Mouse (Mus musculus): ENCODE measurements at regions not wholly inside any gene's neighbourhood (a gene's known extent, or its start where the extent isn't known, plus 50 kb on each side); places are given as distances from the start of the nearest gene placed in this dataset.

- H3K4me2 ChIP-seq (ENCODE audit: insufficient read depth, low read depth, poor library complexity, severe bottlenecking): no peak overlapping the region
- H3K79me2 ChIP-seq (replicated peaks; ENCODE audit: control insufficient read depth, extremely low read depth, insufficient read depth, poor library complexity, severe bottlenecking): no peaks in the 10 kb centered on the region
- DNase-seq (ENCODE audit: extremely low read depth): no peak
- dilution Hi-C loops (cut with MboI; ENCODE audit: extremely low pct_ligation_motif_present, extremely low pct_unique_long_range_greater_than_20kb, low sequenced_read_pairs): no loop called here
- no peak overlapping the region for H3K9ac ChIP-seq (ENCODE audit: insufficient read depth, low read depth)
- no peaks in the 10 kb centered on the region for H3K27me3 ChIP-seq (replicated peaks)
- peaks cover 5% of the 10 kb centered on the region for H3K9me3 ChIP-seq (replicated peaks; ENCODE audit: low read length)
- H3K27ac ChIP-seq (ENCODE audit: insufficient read depth, low read depth): no peak overlapping the region
- in situ Hi-C loops (cut with MboI; ENCODE audit: low pct_ligation_motif_present, low pct_unique_long_range_greater_than_20kb, low sequenced_read_pairs): no loop called here
- no peak overlapping the region for H3K4me3 ChIP-seq (replicated peaks in 1 of 3; ENCODE audit: low read depth in 2 of 3, low read length in 2 of 3, poor library complexity in 1 of 3)
- H3K4me1 ChIP-seq (ENCODE audit: control insufficient read depth in 1 of 2, insufficient read depth in 2 of 2): peaks cover 2% of the 10 kb centered on the region in 2 experiments; a peak in 1 of 4 replicates
- TF ChIP-seq ZMIZ1 (IDR thresholded peaks at IDR 0.05; ENCODE audit: low read depth, low read length) (no peak), SIN3A (IDR thresholded peaks at IDR 0.05; ENCODE audit: low read length) (no peak), SMC3 (IDR thresholded peaks at IDR 0.05; ENCODE audit: low read depth, low read length) (no peak), PAX5 (IDR thresholded peaks at IDR 0.05; ENCODE audit: low read length) (no peak), MAX (IDR thresholded peaks at IDR 0.05; ENCODE audit: low read length) (no peak), EP300 (IDR thresholded peaks at IDR 0.05; ENCODE audit: low read length) (no peak), NRF1 (IDR thresholded peaks at IDR 0.05; ENCODE audit: low read depth, low read length) (no peak)
- H3K36me3 ChIP-seq (replicated peaks in 1 of 2; ENCODE audit: control insufficient read depth in 1 of 2, insufficient read depth in 1 of 2, low read length in 1 of 2): no peaks in the 10 kb centered on the region
These were observed 210.6 kb upstream of the Tbl1xr1 start for GRCm38 (mm10) chr3:21865856-21866255.

GRCm38 (mm10) chr3:21878396-21878795, 198.1 kb upstream of the Tbl1xr1 start:
- no peak for TF ChIP-seq ZC3H11A (IDR thresholded peaks at IDR 0.05; ENCODE audit: low read depth, low read length)
- TF ChIP-seq ELF1 (IDR thresholded peaks at IDR 0.05; ENCODE audit: low read depth, low read length): no peak
- DNase-seq (ENCODE audit: extremely low read depth): no peak
- dilution Hi-C loops (cut with MboI; ENCODE audit: extremely low pct_ligation_motif_present, extremely low pct_unique_long_range_greater_than_20kb, low sequenced_read_pairs) (no loop called here), in situ Hi-C loops (cut with MboI; ENCODE audit: low pct_ligation_motif_present, low pct_unique_long_range_greater_than_20kb, low sequenced_read_pairs) (no loop called here)
- no peaks in the 10 kb centered on the region for H3K79me2 ChIP-seq (replicated peaks; ENCODE audit: control insufficient read depth, extremely low read depth, insufficient read depth, poor library complexity, severe bottlenecking)
- no peaks in the 10 kb centered on the region for H3K4me1 ChIP-seq (ENCODE audit: control insufficient read depth in 1 of 2, insufficient read depth in 2 of 2)
- H3K27me3 ChIP-seq (replicated peaks): no peaks in the 10 kb centered on the region
- H3K4me3 ChIP-seq (replicated peaks in 1 of 3; ENCODE audit: low read depth in 2 of 3, low read length in 2 of 3, poor library complexity in 1 of 3): no peak overlapping the region
- no peak overlapping the region for H3K9ac ChIP-seq (ENCODE audit: insufficient read depth, low read depth)
- H3K9me3 ChIP-seq (replicated peaks; ENCODE audit: low read length): no peaks in the 10 kb centered on the region
- H3K36me3 ChIP-seq (replicated peaks in 1 of 2; ENCODE audit: control insufficient read depth in 1 of 2, insufficient read depth in 1 of 2, low read length in 1 of 2): no peaks in the 10 kb centered on the region
- H3K4me2 ChIP-seq (ENCODE audit: insufficient read depth, low read depth, poor library complexity, severe bottlenecking): no peak overlapping the region
- H3K27ac ChIP-seq (ENCODE audit: insufficient read depth, low read depth): no peak overlapping the region

DNA sequence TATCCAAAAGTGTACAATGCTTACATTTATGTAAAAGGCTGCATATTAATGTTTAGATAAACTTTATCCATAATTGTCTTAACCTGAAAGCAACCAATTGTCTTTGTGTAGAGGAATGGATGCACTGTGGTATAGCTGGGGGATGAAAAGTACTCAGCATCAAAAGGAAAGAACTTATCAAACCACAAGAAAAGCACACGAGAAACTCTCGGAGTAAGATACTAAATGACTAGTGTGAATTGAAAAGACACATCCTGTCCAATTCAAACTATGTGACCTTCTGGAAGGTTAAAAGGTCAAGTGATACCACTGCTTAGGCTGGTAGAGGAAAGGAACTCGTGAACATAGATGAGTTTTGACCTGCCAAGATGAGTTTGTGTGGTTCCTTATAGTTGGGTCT, 192.2 kb upstream of the Tbl1xr1 start:
- DNase-seq (ENCODE audit: extremely low read depth): no peak
- no peaks in the 10 kb centered on the region for H3K79me2 ChIP-seq (replicated peaks; ENCODE audit: control insufficient read depth, extremely low read depth, insufficient read depth, poor library complexity, severe bottlenecking)
- H3K27ac ChIP-seq (ENCODE audit: insufficient read depth, low read depth): no peak overlapping the region
- H3K4me1 ChIP-seq (ENCODE audit: control insufficient read depth in 1 of 2, insufficient read depth in 2 of 2): no peaks in the 10 kb centered on the region
- no peaks in the 10 kb centered on the region for H3K9me3 ChIP-seq (replicated peaks; ENCODE audit: low read length)
- no peaks in the 10 kb centered on the region for H3K36me3 ChIP-seq (replicated peaks in 1 of 2; ENCODE audit: control insufficient read depth in 1 of 2, insufficient read depth in 1 of 2, low read length in 1 of 2)
- no peak overlapping the region for H3K4me2 ChIP-seq (ENCODE audit: insufficient read depth, low read depth, poor library complexity, severe bottlenecking)
- TF ChIP-seq POLR2AphosphoS2 (IDR thresholded peaks at IDR 0.05; ENCODE audit: low read depth, low read length): no peak
- no peak for TF ChIP-seq E2F4 (IDR thresholded peaks at IDR 0.05; ENCODE audit: insufficient replicate concordance, low read depth, low read length)
- TF ChIP-seq ELF1 (IDR thresholded peaks at IDR 0.05; ENCODE audit: low read depth, low read length): no peak
- TF ChIP-seq TCF12 (IDR thresholded peaks at IDR 0.05; ENCODE audit: low read depth, low read length): no peak
- TF ChIP-seq RAD21 (IDR thresholded peaks at IDR 0.05; ENCODE audit: low read depth, low read length): no peak
- no peak for TF ChIP-seq SIN3A (IDR thresholded peaks at IDR 0.05; ENCODE audit: low read length)
- TF ChIP-seq ZC3H11A (IDR thresholded peaks at IDR 0.05; ENCODE audit: low read depth, low read length): no peak
- TF ChIP-seq PAX5 (IDR thresholded peaks at IDR 0.05; ENCODE audit: low read length): no peak
- H3K9ac ChIP-seq (ENCODE audit: insufficient read depth, low read depth): no peak overlapping the region
- dilution Hi-C loops (cut with MboI; ENCODE audit: extremely low pct_ligation_motif_present, extremely low pct_unique_long_range_greater_than_20kb, low sequenced_read_pairs) (no loop called here), in situ Hi-C loops (cut with MboI; ENCODE audit: low pct_ligation_motif_present, low pct_unique_long_range_greater_than_20kb, low sequenced_read_pairs) (no loop called here)
- H3K27me3 ChIP-seq (replicated peaks): no peaks in the 10 kb centered on the region
- H3K4me3 ChIP-seq (replicated peaks in 1 of 3; ENCODE audit: low read depth in 2 of 3, low read length in 2 of 3, poor library complexity in 1 of 3): no peak overlapping the region

All from CH12.LX (cell line).